Mouse (Mus musculus) kidney, postnatal 0 days (tissue): Measurements from ENCODE around the gene Kcnk3. TPM values are rescaled to one million over a fixed set of nuclear protein-coding genes. Genes with fewer than 3 reads are reported as not detected.

Experiments
- ATAC-seq: fragments of 200-750 bp; cut with Nextera tagmentation; replicated peaks from 2 replicates; pipeline ENCODE4 v1.8.0; 2017; ENCODE audit warnings: low read depth, moderate number of reproducible peaks, moderate TSS enrichment, moderate library complexity; ENCODE audit not compliant: low FRiP score
- DNase-seq: peaks from one replicate; pipeline ENCODE4 v3.0.0-alpha.2; 2016; ENCODE audit warnings: low spot score
- H3K27ac ChIP-seq: fragments of 300-500 bp; sonication (generic); 2 replicates; pipeline ENCODE4 v1.5.1; 2014; ENCODE audit warnings: mild to moderate bottlenecking
- H3K27me3 ChIP-seq: fragments of 300-500 bp; sonication (generic); 2 replicates; pipeline ENCODE4 v1.6.1; 2014; ENCODE audit warnings: low read length, mixed read lengths; ENCODE audit not compliant: insufficient read depth
- H3K36me3 ChIP-seq: fragments of 300-500 bp; sonication (generic); 2 replicates; pipeline ENCODE4 v1.6.1; 2014; ENCODE audit warnings: low read length, mixed read lengths; ENCODE audit not compliant: insufficient read depth
- H3K4me1 ChIP-seq: fragments of 300-500 bp; sonication (generic); replicated peaks from 2 replicates; pipeline ENCODE4 v1.6.1; 2014; ENCODE audit warnings: antibody characterized with exemption, low read length, mixed read lengths; ENCODE audit not compliant: insufficient read depth
- H3K4me2 ChIP-seq: fragments of 300-500 bp; sonication (generic); 2 replicates; pipeline ENCODE4 v1.6.1; 2014; ENCODE audit warnings: mild to moderate bottlenecking, low read length, moderate library complexity, mixed read lengths
- H3K4me3 ChIP-seq: fragments of 300-500 bp; sonication (generic); replicated peaks from 2 replicates; pipeline ENCODE4 v1.5.1; 2014; ENCODE audit warnings: low read depth, low read length
- H3K9ac ChIP-seq: fragments of 300-500 bp; sonication (generic); 2 replicates; pipeline ENCODE4 v1.6.1; 2014; ENCODE audit warnings: low read depth, low read length
- H3K9me3 ChIP-seq: fragments of 300-500 bp; sonication (generic); replicated peaks from 2 replicates; pipeline ENCODE4 v1.6.1; 2016; ENCODE audit warnings: low read length, inconsistent platforms, mixed read lengths
- CTCF ChIP-seq: IDR thresholded peaks from 2 replicates; pipeline ENCODE4 v1.5.1; 2016; ENCODE audit warnings: antibody characterized with exemption, low read depth, mild to moderate bottlenecking, moderate library complexity
- WGBS: fragments of 180-500 bp; shearing (Covaris S2); extraction: QIAGEN DNeasy Blood & Tissue Kit; methylation state at CpG from one replicate; pipeline ENCODE4 v1.1.7; 2014; 5-methylcytosine and 5-hydroxymethylcytosine counted together
- polyA plus RNA-seq: library from polyadenylated mRNA; unstranded; fragments of >200 nt; fragmentation: Nextera tagmentation; extraction: Ambion mirVana; gene quantifications from 2 replicates; pipeline ENCODE4 v1.2.1, GENCODE M21; 2015

Gene Kcnk3
- polyA plus RNA-seq, 1 experiment from 2014 or later, result 2.0 TPM

GRCm38 (mm10) chr5:30590231-30590630 lies 2.3 kb downstream of the Kcnk3 start:
- no peak overlapping the region for H3K9ac ChIP-seq
- ATAC-seq (no peak), DNase-seq (no peak)
- no peaks in the 10 kb centered on the region for H3K9me3 ChIP-seq
- no peak for TF ChIP-seq CTCF
- H3K27ac ChIP-seq, result no peak overlapping the region
- no peak overlapping the region for H3K4me2 ChIP-seq
- 64% methylated on average over 5 of the region's 5 CpGs for WGBS
- H3K4me1 ChIP-seq, result peaks cover 8% of the 10 kb centered on the region
- no peaks in the 10 kb centered on the region for H3K36me3 ChIP-seq
- no peak overlapping the region for H3K4me3 ChIP-seq
- H3K27me3 ChIP-seq, result peaks cover 29% of the 10 kb centered on the region

GRCm38 (mm10) chr5:30591205-30591731 lies 3.3 kb downstream of the Kcnk3 start:
- TF ChIP-seq CTCF, result no peak
- WGBS, result 61% methylated on average over 5 of the region's 5 CpGs
- H3K27ac ChIP-seq, result no peak overlapping the region
- peaks cover 29% of the 10 kb centered on the region for H3K27me3 ChIP-seq
- no peak for ATAC-seq
- DNase-seq, result no peak
- H3K4me3 ChIP-seq, result no peak overlapping the region
- H3K4me1 ChIP-seq, result peaks cover 8% of the 10 kb centered on the region
- H3K4me2 ChIP-seq, result no peak overlapping the region
- H3K9ac ChIP-seq, result no peak overlapping the region
- no peaks in the 10 kb centered on the region for H3K9me3 ChIP-seq
- no peaks in the 10 kb centered on the region for H3K36me3 ChIP-seq

- 69% methylated on average over 8 of the region's 8 CpGs for WGBS
- ATAC-seq (no peak), DNase-seq (no peak)
- Histone ChIP-seq H3K27me3 (peaks cover 25% of the 10 kb centered on the region), H3K9me3 (no peaks in the 10 kb centered on the region), H3K27ac (no peak overlapping the region), H3K4me3 (no peak overlapping the region), H3K9ac (no peak overlapping the region), H3K4me2 (no peak overlapping the region), H3K36me3 (no peaks in the 10 kb centered on the region), H3K4me1 (peaks cover 8% of the 10 kb centered on the region)
- no peak for TF ChIP-seq CTCF
Observed at GRCm38 (mm10) chr5:30591786-30592185, 3.8 kb downstream of the Kcnk3 start.

GRCm38 (mm10) chr5:30592279-30592980 lies 4.5 kb downstream of the Kcnk3 start:
- 82% methylated on average over 11 of the region's 11 CpGs for WGBS
- H3K9ac ChIP-seq, result no peak overlapping the region
- H3K27ac ChIP-seq, result no peak overlapping the region

GRCm38 (mm10) chr5:30593360-30593759 lies 5.4 kb downstream of the Kcnk3 start:
- Histone ChIP-seq H3K36me3 (no peaks in the 10 kb centered on the region), H3K9me3 (no peaks in the 10 kb centered on the region), H3K4me3 (no peak overlapping the region), H3K27me3 (peaks cover 18% of the 10 kb centered on the region), H3K27ac (no peak overlapping the region), H3K4me1 (peaks cover 7% of the 10 kb centered on the region), H3K4me2 (no peak overlapping the region), H3K9ac (no peak overlapping the region)
- WGBS, result 80% methylated on average over 11 of the region's 11 CpGs
- TF ChIP-seq CTCF, result no peak
- DNase-seq (no peak), ATAC-seq (no peak)

More at GRCm38 (mm10) chr5:30592279-30592980, 4.5 kb downstream of the Kcnk3 start:
- Histone ChIP-seq H3K4me3 (no peak overlapping the region), H3K9me3 (no peaks in the 10 kb centered on the region), H3K27me3 (peaks cover 19% of the 10 kb centered on the region), H3K4me1 (peaks cover 8% of the 10 kb centered on the region), H3K36me3 (no peaks in the 10 kb centered on the region), H3K4me2 (no peak overlapping the region)
- ATAC-seq (no peak), DNase-seq (no peak)
- TF ChIP-seq CTCF, result no peak

- WGBS, result 42% methylated on average over 10 of the region's 10 CpGs
- 0 out of 2 replicates have a peak, but pooled peaks cover under 1% of the 10 kb centered on the region for H3K4me1 ChIP-seq
- H3K27ac ChIP-seq, result no peak overlapping the region
- ATAC-seq (no peak), DNase-seq (no peak)
- H3K9ac ChIP-seq, result no peak overlapping the region
- no peaks in the 10 kb centered on the region for H3K36me3 ChIP-seq
- peaks cover 12% of the 10 kb centered on the region; the same call in 1 of the 2 replicates for H3K27me3 ChIP-seq
- TF ChIP-seq CTCF, result no peak
- no peak overlapping the region for H3K4me3 ChIP-seq
- H3K4me2 ChIP-seq, result no peak overlapping the region
- no peaks in the 10 kb centered on the region for H3K9me3 ChIP-seq
Observed at GRCm38 (mm10) chr5:30593811-30594504, 6.0 kb downstream of the Kcnk3 start.
